Mouse (Mus musculus) ES-E14 (cell line): Measurements from ENCODE around the gene Smad3.

Source experiments
- CHD2 ChIP-seq: IDR thresholded peaks from 2 replicates; pipeline ENCODE4 v1.6.1; 2014; ENCODE audit warnings: mild to moderate bottlenecking, low read depth, low read length, inconsistent platforms
- HCFC1 ChIP-seq: IDR thresholded peaks from 2 replicates; pipeline ENCODE4 v1.6.1; 2012; ENCODE audit warnings: low read length, inconsistent platforms, borderline replicate concordance; ENCODE audit not compliant: insufficient read depth
- MAFK ChIP-seq: IDR thresholded peaks from 2 replicates; pipeline ENCODE4 v1.6.1; 2014; ENCODE audit warnings: mild to moderate bottlenecking, low read depth, low read length, inconsistent platforms; ENCODE audit not compliant: insufficient read depth
- ZC3H11A ChIP-seq: IDR thresholded peaks from 2 replicates; pipeline ENCODE4 v1.6.1; 2012; ENCODE audit warnings: low read depth, mild to moderate bottlenecking, inconsistent platforms, low read length, borderline replicate concordance

GRCm38 (mm10) chr9:63614018-63614985, 143.5 kb downstream of the Smad3 start:
- no peak for TF ChIP-seq HCFC1
- no peak for TF ChIP-seq MAFK
- TF ChIP-seq ZC3H11A, result no peak
- TF ChIP-seq CHD2, result no peak
